Mouse (Mus musculus) MEL (cell line): ENCODE results near the gene Ctnnd2. TPM values are rescaled to one million over a fixed set of nuclear protein-coding genes. Genes with fewer than 3 reads are reported as not detected.

ENCODE experiments used
- DNase-seq: peaks from one replicate; pipeline ENCODE4 v3.0.0; 2011; ENCODE audit warnings: low read depth, low spot score
- H3K27ac ChIP-seq: 2 replicates; pipeline ENCODE4 v1.5.1; 2012; ENCODE audit warnings: low read depth, mild to moderate bottlenecking, control low read depth, low read length, moderate library complexity; ENCODE audit not compliant: control insufficient read depth
- H3K27me3 ChIP-seq, 2 experiments: fragments of 150-350 bp in 1 of 2; sonication (generic) in 1 of 2; 2 replicates each; pipeline ENCODE4 v1.6.1; 2012; ENCODE audit warnings: low read length in 2 of 2, mild to moderate bottlenecking in 2 of 2, improper control_type of control experiment in 1 of 2, moderate library complexity in 1 of 2; ENCODE audit not compliant: insufficient read depth in 2 of 2, control insufficient read depth in 1 of 2
- H3K36me3 ChIP-seq, 2 experiments: 2 replicates each; pipeline ENCODE4 v1.6.1; 2012 to 2014; ENCODE audit warnings: low read length in 2 of 2, improper control_type of control experiment in 1 of 2, inconsistent platforms in 1 of 2, mild to moderate bottlenecking in 1 of 2; ENCODE audit not compliant: insufficient read depth in 2 of 2, control insufficient read depth in 1 of 2
- H3K4me1 ChIP-seq, 2 experiments: fragments of 150-350 bp in 1 of 2; sonication (generic) in 1 of 2; 2 replicates each; pipeline ENCODE4 v1.6.1; 2012; ENCODE audit warnings: low read length in 2 of 2, improper control_type of control experiment in 1 of 2, mild to moderate bottlenecking in 1 of 2; ENCODE audit not compliant: insufficient read depth in 2 of 2, control insufficient read depth in 1 of 2
- H3K4me3 ChIP-seq, 2 experiments: fragments of 150-350 bp in 1 of 2; sonication (generic) in 1 of 2; 2 replicates each; pipeline ENCODE4 v1.5.1; 2012; ENCODE audit warnings: low read depth in 2 of 2, low read length in 2 of 2, mild to moderate bottlenecking in 2 of 2, moderate library complexity in 2 of 2, control low read depth in 1 of 2, improper control_type of control experiment in 1 of 2; ENCODE audit not compliant: control insufficient read depth in 1 of 2, insufficient read depth in 1 of 2
- H3K79me2 ChIP-seq: 2 replicates; pipeline ENCODE4 v1.6.1; 2012; ENCODE audit warnings: mild to moderate bottlenecking, low read length, moderate library complexity; ENCODE audit not compliant: control insufficient read depth, poor library complexity, insufficient read depth
- H3K9ac ChIP-seq: 2 replicates; pipeline ENCODE4 v1.6.1; 2012; ENCODE audit warnings: low read depth, mild to moderate bottlenecking, control low read depth, low read length, moderate library complexity; ENCODE audit not compliant: control insufficient read depth, poor library complexity, severe bottlenecking
- H3K9me3 ChIP-seq: fragments of 150-350 bp; sonication (generic); replicated peaks from 2 replicates; pipeline ENCODE4 v1.6.1; 2012; ENCODE audit warnings: mild to moderate bottlenecking, low read length, improper control_type of control experiment, moderate library complexity; ENCODE audit not compliant: insufficient read depth
- BHLHE40 ChIP-seq: IDR thresholded peaks from 2 replicates; pipeline ENCODE4 v1.6.1; 2012; ENCODE audit warnings: low read depth, mild to moderate bottlenecking, inconsistent platforms, low read length, improper control_type of control experiment, borderline replicate concordance
- E2F4 ChIP-seq: IDR thresholded peaks from 2 replicates; pipeline ENCODE4 v1.6.1; 2011; ENCODE audit warnings: low read depth, low read length, improper control_type of control experiment, borderline replicate concordance
- ETS1 ChIP-seq: IDR thresholded peaks from 2 replicates; pipeline ENCODE4 v1.6.1; 2012; ENCODE audit warnings: low read depth, mild to moderate bottlenecking, inconsistent platforms, low read length, improper control_type of control experiment, moderate library complexity
- GABPA ChIP-seq: IDR thresholded peaks from 2 replicates; pipeline ENCODE4 v1.6.1; 2012; ENCODE audit warnings: low read depth, mild to moderate bottlenecking, inconsistent platforms, low read length, improper control_type of control experiment, moderate library complexity
- HCFC1 ChIP-seq: IDR thresholded peaks from 2 replicates; pipeline ENCODE4 v1.6.1; 2012; ENCODE audit warnings: low read depth, mild to moderate bottlenecking, inconsistent platforms, low read length, improper control_type of control experiment, moderate library complexity
- KAT2A ChIP-seq: conservative IDR thresholded peaks from 2 replicates; pipeline ENCODE4 v1.6.1; 2012; ENCODE audit warnings: low read depth, low read length, improper control_type of control experiment, inconsistent platforms
- MAFK ChIP-seq: IDR thresholded peaks from 2 replicates; pipeline ENCODE4 v1.6.1; 2011; ENCODE audit warnings: low read depth, mild to moderate bottlenecking, low read length, improper control_type of control experiment, borderline replicate concordance
- MAX ChIP-seq: IDR thresholded peaks from 2 replicates; pipeline ENCODE4 v1.6.1; 2011; ENCODE audit warnings: low read length, improper control_type of control experiment
- MEF2A ChIP-seq: IDR thresholded peaks from 2 replicates; pipeline ENCODE4 v1.6.1; 2014; ENCODE audit warnings: low read depth, mild to moderate bottlenecking, inconsistent platforms, low read length, improper control_type of control experiment; ENCODE audit not compliant: poor library complexity, insufficient replicate concordance, severe bottlenecking; ENCODE audit errors: extremely low read depth
- POLR2AphosphoS2 ChIP-seq: IDR thresholded peaks from 2 replicates; pipeline ENCODE4 v1.6.1; 2011; ENCODE audit warnings: low read length, improper control_type of control experiment
- POLR2AphosphoS5 ChIP-seq: IDR thresholded peaks from 2 replicates; pipeline ENCODE4 v1.6.1; 2012; ENCODE audit warnings: low read depth, borderline replicate concordance, mild to moderate bottlenecking, inconsistent platforms, low read length, moderate library complexity, mixed read lengths
- SMC3 ChIP-seq: IDR thresholded peaks from 2 replicates; pipeline ENCODE4 v1.6.1; 2011; ENCODE audit warnings: low read depth, low read length, improper control_type of control experiment
- USF1 ChIP-seq: IDR thresholded peaks from 2 replicates; pipeline ENCODE4 v1.6.1; 2014; ENCODE audit warnings: low read depth, mild to moderate bottlenecking, inconsistent platforms, low read length, improper control_type of control experiment, moderate library complexity
- ZC3H11A ChIP-seq: IDR thresholded peaks from 2 replicates; pipeline ENCODE4 v1.6.1; 2012; ENCODE audit warnings: low read depth, mild to moderate bottlenecking, inconsistent platforms, low read length, improper control_type of control experiment
- ZMIZ1 ChIP-seq: IDR thresholded peaks from 2 replicates; pipeline ENCODE4 v1.6.1; 2012; ENCODE audit warnings: low read depth, mild to moderate bottlenecking, inconsistent platforms, low read length, improper control_type of control experiment, moderate library complexity
- ZNF384 ChIP-seq: IDR thresholded peaks from 2 replicates; pipeline ENCODE4 v1.6.1; 2012; ENCODE audit warnings: low read depth, mild to moderate bottlenecking, inconsistent platforms, low read length, improper control_type of control experiment
- polyA plus RNA-seq, 2 experiments: library from polyadenylated mRNA; stranded (reverse) in 1 of 2; unstranded in 1 of 2; fragments of >175 nt in 1 of 2; fragments of >200 nt in 1 of 2; gene quantifications; 2 replicates each; pipeline versions ENCODE4 v1.2.1 to v1.2.4; 2012; ENCODE audit warnings: low replicate concordance in 2 of 2, low read depth in 1 of 2; ENCODE audit not compliant: insufficient read length in 2 of 2, insufficient read depth in 1 of 2, missing spikeins in 1 of 2
- total RNA-seq: library from RNA; depleted of rRNA; stranded (reverse); fragments of 300-350 nt; gene quantifications from 2 replicates; pipeline ENCODE4 v1.2.3, GENCODE M21; 2012

Ctnnd2 gene
- total and polyA plus RNA-seq, 3 experiments: 0.03 TPM; not detected in 2

GRCm38 (mm10) chr15:30992901-30993300 lies 820.5 kb downstream of the Ctnnd2 start:
- no peaks in the 10 kb centered on the region for H3K9me3 ChIP-seq
- DNase-seq: no peak

GRCm38 (mm10) chr15:30995346-30995745 lies 823.0 kb downstream of the Ctnnd2 start:
- TF ChIP-seq ZNF384: no peak
- TF ChIP-seq USF1: no peak
- no peak for TF ChIP-seq MEF2A
- TF ChIP-seq POLR2AphosphoS2: no peak
- Histone ChIP-seq H3K27ac (no peak overlapping the region), H3K27me3 (no peaks in the 10 kb centered on the region; a peak in 1 of 4 replicates), H3K36me3 (no peaks in the 10 kb centered on the region), H3K4me1 (no peaks in the 10 kb centered on the region), H3K4me3 (no peak overlapping the region), H3K9me3 (no peaks in the 10 kb centered on the region), H3K9ac (no peak overlapping the region), H3K79me2 (no peaks in the 10 kb centered on the region)
- no peak for DNase-seq

More at GRCm38 (mm10) chr15:30992901-30993300, 820.5 kb downstream of the Ctnnd2 start:
- Histone ChIP-seq H3K36me3 (no peaks in the 10 kb centered on the region), H3K4me3 (no peak overlapping the region), H3K27ac (no peak overlapping the region), H3K27me3 (no peaks in the 10 kb centered on the region; a peak in 1 of 4 replicates), H3K9ac (no peak overlapping the region), H3K79me2 (no peaks in the 10 kb centered on the region), H3K4me1 (no peaks in the 10 kb centered on the region)
- TF ChIP-seq GABPA: no peak
- no peak for TF ChIP-seq MAFK
- TF ChIP-seq POLR2AphosphoS5: no peak
- TF ChIP-seq SMC3: no peak
- TF ChIP-seq E2F4: no peak
- no peak for TF ChIP-seq ETS1
- TF ChIP-seq ZMIZ1: no peak
- TF ChIP-seq HCFC1: no peak

- no peaks in the 10 kb centered on the region for H3K9me3 ChIP-seq
- no peaks in the 10 kb centered on the region for H3K79me2 ChIP-seq
- TF ChIP-seq BHLHE40 (no peak), MAX (no peak), ZC3H11A (no peak), KAT2A (no peak), E2F4 (no peak)
- no peak for DNase-seq
- H3K27me3 ChIP-seq: no peaks in the 10 kb centered on the region
- H3K27ac ChIP-seq: no peak overlapping the region
- no peaks in the 10 kb centered on the region for H3K36me3 ChIP-seq
- no peaks in the 10 kb centered on the region for H3K4me1 ChIP-seq
- no peak overlapping the region for H3K9ac ChIP-seq
- no peak overlapping the region for H3K4me3 ChIP-seq
Measured at GRCm38 (mm10) chr15:31004468-31004867, 832.1 kb downstream of the Ctnnd2 start.
